Mouse (Mus musculus) neural tube, embryonic 14.5 days (tissue): Measurements from ENCODE around the gene Defa17. TPM values are rescaled to one million over a fixed set of nuclear protein-coding genes. Genes with fewer than 3 reads are reported as not detected.
"Not testable (repeated sequence)": the region's sequence is repeated elsewhere in the genome, so short reads cannot be mapped to it uniquely, and the experiment has no call there.

Experiments used
- ATAC-seq: fragments of 200-750 bp; cut with Nextera tagmentation; 2 replicates; pipeline ENCODE4 v1.8.0; 2017; ENCODE audit warnings: low read depth, mild to moderate bottlenecking, moderate TSS enrichment, moderate library complexity
- H3K27ac ChIP-seq: fragments of 300-500 bp; sonication (generic); 2 replicates; pipeline ENCODE4 v1.5.1; 2014; ENCODE audit warnings: low read depth, mild to moderate bottlenecking, control low read depth, low read length, moderate library complexity, mixed read lengths
- H3K27me3 ChIP-seq: fragments of 300-500 bp; sonication (generic); 2 replicates; pipeline ENCODE4 v1.6.1; 2014; ENCODE audit warnings: low read length; ENCODE audit not compliant: control insufficient read depth, insufficient read depth
- H3K36me3 ChIP-seq: fragments of 300-500 bp; sonication (generic); 2 replicates; pipeline ENCODE4 v1.6.1; 2014; ENCODE audit warnings: low read length, mixed read lengths; ENCODE audit not compliant: control insufficient read depth, insufficient read depth
- H3K4me1 ChIP-seq: fragments of 300-500 bp; sonication (generic); 2 replicates; pipeline ENCODE4 v1.6.1; 2014; ENCODE audit warnings: low read length; ENCODE audit not compliant: control insufficient read depth, insufficient read depth
- H3K4me2 ChIP-seq: fragments of 300-500 bp; sonication (generic); 2 replicates; pipeline ENCODE4 v1.6.1; 2014; ENCODE audit warnings: mild to moderate bottlenecking, low read depth, low read length, control low read depth
- H3K4me3 ChIP-seq: fragments of 300-500 bp; sonication (generic); 2 replicates; pipeline ENCODE4 v1.5.1; 2014; ENCODE audit warnings: low read depth, low read length, control low read depth, mixed read lengths
- H3K9ac ChIP-seq: fragments of 300-500 bp; sonication (generic); replicated peaks from 2 replicates; pipeline ENCODE4 v1.6.1; 2014; ENCODE audit warnings: low read depth, mild to moderate bottlenecking, control low read depth, low read length, mixed read lengths
- H3K9me3 ChIP-seq: fragments of 300-500 bp; sonication (generic); 2 replicates; pipeline ENCODE4 v1.6.1; 2016; ENCODE audit warnings: low read length; ENCODE audit not compliant: control insufficient read depth
- WGBS: fragments of 180-500 bp; shearing (Covaris S2); extraction: QIAGEN DNeasy Blood & Tissue Kit; methylation state at CpG from one replicate; pipeline ENCODE4 v1.1.7; 2014; 5-methylcytosine and 5-hydroxymethylcytosine counted together
- polyA plus RNA-seq: library from polyadenylated mRNA; unstranded; fragments of >200 nt; fragmentation: Nextera tagmentation; extraction: Ambion mirVana; gene quantifications from 2 replicates; pipeline ENCODE4 v1.2.1, GENCODE M21; 2014

Gene Defa17
- not detected in 2 replicates for polyA plus RNA-seq

- H3K27ac ChIP-seq, H3K9ac ChIP-seq, H3K9me3 ChIP-seq, H3K36me3 ChIP-seq, H3K4me2 ChIP-seq, H3K4me1 ChIP-seq, H3K27me3 ChIP-seq, ATAC-seq, H3K4me3 ChIP-seq: not testable (repeated sequence)
- no CpG with 5 or more reads among the region's 2 CpGs for WGBS
Observed at GRCm38 (mm10) chr8:21655480-21655879, at the start of gene Defa17. TSS of gene Defa17 (plus strand) at chr8:21655780.

GRCm38 (mm10) chr8:21617883-21618282 lies 37.7 kb upstream of the Defa17 start, which contains the start of gene Defa26:
TSS of gene Defa26 (plus strand) at chr8:21618183.
- not testable (repeated sequence) for H3K9me3 ChIP-seq, H3K9ac ChIP-seq, H3K27me3 ChIP-seq, H3K4me2 ChIP-seq, H3K36me3 ChIP-seq, ATAC-seq, H3K4me3 ChIP-seq, H3K27ac ChIP-seq, H3K4me1 ChIP-seq
- no CpG with 5 or more reads among the region's 1 CpGs for WGBS

- WGBS, result 100% methylated on average over 1 of the region's 1 CpGs
- ATAC-seq, H3K4me1 ChIP-seq, H3K27me3 ChIP-seq, H3K4me2 ChIP-seq, H3K27ac ChIP-seq, H3K9me3 ChIP-seq, H3K4me3 ChIP-seq, H3K9ac ChIP-seq, H3K36me3 ChIP-seq: not testable (repeated sequence)
Observed at GRCm38 (mm10) chr8:21665497-21665896, 9.9 kb downstream of the Defa17 start, which contains the start of gene Defa34. TSS of gene Defa34 (plus strand) at chr8:21665797.

DNA sequence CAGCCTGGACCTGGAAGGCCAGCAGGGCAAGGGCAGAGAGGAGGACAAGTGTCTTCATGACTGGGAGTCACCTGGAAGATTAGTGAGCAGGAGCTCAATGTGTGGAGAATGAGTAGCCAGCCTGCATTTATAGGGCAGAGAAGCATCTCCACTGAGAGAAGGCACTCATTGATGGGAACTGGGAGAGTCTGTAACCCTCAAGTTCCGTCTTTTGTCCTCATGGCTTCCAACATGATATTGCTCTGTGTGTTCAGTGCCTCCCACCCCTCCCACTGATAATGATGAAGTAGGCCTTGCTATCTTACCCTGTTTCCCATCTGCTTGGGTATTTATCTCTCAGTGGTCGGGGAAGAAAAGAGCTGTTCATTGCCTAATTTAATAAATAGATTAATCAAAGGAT lies 48.0 kb downstream of the Defa17 start, which contains the start of gene AY761184:
AY761184 (minus strand) TSS at position 101 of the 400 bp plus-strand sequence.
- not testable (repeated sequence) for ATAC-seq, H3K4me1 ChIP-seq, H3K27me3 ChIP-seq, H3K27ac ChIP-seq, H3K4me2 ChIP-seq, H3K9me3 ChIP-seq, H3K9ac ChIP-seq, H3K4me3 ChIP-seq, H3K36me3 ChIP-seq
- 82% methylated on average over 2 of the region's 2 CpGs for WGBS

Other genes with a start within 250 kb of the Defa17 start
- gene Defa36, start 228.4 kb upstream of the Defa17 start, polyA plus RNA-seq, result not detected in 2 replicates
- gene Gm7849, start 199.2 kb upstream of the Defa17 start, polyA plus RNA-seq, result not detected in 2 replicates
- gene Defa20, start 146.5 kb upstream of the Defa17 start, polyA plus RNA-seq, result not detected in 2 replicates
- not detected in 2 replicates for gene Defa32, start 126.7 kb upstream of the Defa17 start, polyA plus RNA-seq
- gene Defa37, start 90.4 kb upstream of the Defa17 start, polyA plus RNA-seq, result not detected in 2 replicates
- not detected in 2 replicates for gene Defa28, start 72.8 kb upstream of the Defa17 start, polyA plus RNA-seq
- gene Gm7861, start 61.3 kb upstream of the Defa17 start, polyA plus RNA-seq, result not detected in 2 replicates
- not detected in 2 replicates for gene Defa26, start 37.6 kb upstream of the Defa17 start, polyA plus RNA-seq
- not detected in 2 replicates for gene Defa34, start 10.0 kb downstream of the Defa17 start, polyA plus RNA-seq
- gene AY761184, start 47.9 kb downstream of the Defa17 start, polyA plus RNA-seq, result not detected in 2 replicates
- not detected in 2 replicates for gene Defa24, start 78.7 kb downstream of the Defa17 start, polyA plus RNA-seq
- not detected in 2 replicates for gene Defb50, start 167.8 kb downstream of the Defa17 start, polyA plus RNA-seq
- gene Defb2, start 184.1 kb downstream of the Defa17 start, polyA plus RNA-seq, result not detected in 2 replicates
- gene Defb10, start 203.1 kb downstream of the Defa17 start, polyA plus RNA-seq, result not detected in 2 replicates
- not detected in 2 replicates for gene Defb9, start 229.6 kb downstream of the Defa17 start, polyA plus RNA-seq